Mouse (Mus musculus): ENCODE results near the gene Mthfsd.

The Mthfsd gene

DNA sequence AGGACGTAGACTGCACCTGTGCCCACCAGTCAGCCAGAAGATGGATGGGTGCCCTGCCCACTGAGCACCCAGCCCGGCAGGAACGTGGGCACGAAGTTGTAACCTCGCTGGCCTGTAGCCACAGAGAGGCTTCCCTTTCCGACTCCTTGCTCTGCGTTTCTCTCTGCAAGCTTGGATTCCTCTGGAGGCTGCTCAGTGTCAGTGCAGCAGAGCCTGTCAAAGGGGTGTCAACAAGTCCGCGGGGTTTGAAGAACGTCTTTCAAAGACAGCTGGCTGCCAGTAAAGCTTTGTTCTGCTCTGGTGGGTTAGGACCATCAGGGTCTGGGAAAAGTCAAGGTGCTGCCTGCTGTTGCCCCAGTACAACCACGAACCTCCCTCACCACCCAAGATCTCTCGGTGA, 36.7 kb downstream of the Mthfsd start:
- DNase-seq = no peak

DNA sequence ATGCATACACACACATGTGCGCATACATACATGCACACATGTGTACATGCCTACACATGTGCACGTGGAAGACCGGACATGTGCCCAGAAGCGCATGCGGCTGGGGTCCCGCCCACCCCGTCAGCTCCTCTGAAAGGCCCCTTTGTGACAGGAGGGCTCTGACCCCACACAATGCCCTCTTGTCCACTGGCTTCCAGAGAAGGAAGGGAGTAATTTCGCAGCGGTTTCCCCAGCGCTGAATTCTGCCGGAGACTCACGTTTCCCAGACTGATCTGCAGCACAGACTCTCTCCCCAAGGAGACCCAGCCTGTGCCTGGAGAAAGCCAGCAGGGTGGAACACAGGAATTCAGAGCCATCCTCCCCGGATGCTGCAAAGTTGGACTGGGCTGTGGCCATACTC, 44.5 kb downstream of the Mthfsd start:
- DNase-seq = no peak

DNA sequence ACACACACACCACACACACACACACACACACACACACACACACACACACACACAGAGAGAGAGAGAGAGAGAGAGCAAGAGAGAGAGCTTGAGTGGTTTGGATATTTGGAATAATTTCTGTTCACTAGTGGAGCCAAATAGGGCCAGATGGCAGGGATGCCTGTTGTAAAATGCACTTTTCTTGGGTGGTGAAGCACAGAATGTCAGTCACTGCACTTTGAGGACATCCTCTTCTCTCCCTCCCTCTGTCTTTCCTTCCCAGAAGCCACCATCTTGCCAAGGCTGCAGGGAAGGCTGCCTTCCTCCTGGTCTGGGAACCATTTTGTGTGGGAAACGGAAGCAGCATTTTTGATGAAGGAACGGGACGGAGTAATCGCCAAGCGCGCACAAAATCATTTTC, 45.7 kb downstream of the Mthfsd start:
- no peak for DNase-seq

DNA sequence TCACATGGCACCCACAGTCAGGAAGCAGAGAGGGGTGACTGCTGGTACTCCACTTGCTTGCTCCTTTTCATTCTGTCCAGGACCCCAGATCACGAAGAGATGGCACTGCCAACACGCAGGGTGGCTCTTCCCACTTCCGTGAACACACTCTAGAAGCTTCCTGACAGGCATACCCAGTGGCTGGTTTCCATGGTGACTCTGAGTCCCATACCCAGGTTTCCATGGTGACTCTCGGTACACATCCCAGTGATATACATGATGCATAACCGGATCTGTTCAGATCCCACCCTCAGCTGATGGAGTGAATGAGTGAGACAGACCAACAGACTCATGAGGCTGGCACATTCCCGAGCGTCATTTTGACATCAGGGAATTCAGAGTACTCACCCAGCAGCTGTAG, 49.1 kb downstream of the Mthfsd start:
- DNase-seq = no peak

DNA sequence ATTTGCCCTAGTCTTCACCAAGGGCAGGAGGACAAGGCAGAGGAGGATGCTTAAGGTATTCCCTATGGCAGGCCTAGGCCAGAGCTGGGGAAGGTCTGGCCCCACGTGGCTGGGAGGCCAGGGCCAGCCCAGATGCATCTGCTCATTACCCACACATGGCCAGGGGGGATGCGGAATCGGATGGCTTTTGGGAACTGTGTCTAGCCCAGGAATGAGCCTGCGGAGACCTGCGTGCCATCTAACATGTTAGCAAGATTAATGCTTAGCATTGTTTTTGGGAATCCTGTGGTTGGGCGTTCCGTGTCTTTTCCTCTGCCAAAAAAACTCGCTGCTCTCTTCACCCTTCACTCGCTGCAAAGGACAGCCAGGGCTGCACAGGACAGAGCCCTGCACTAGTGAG, 50.1 kb downstream of the Mthfsd start:
- no peak for DNase-seq

DNA sequence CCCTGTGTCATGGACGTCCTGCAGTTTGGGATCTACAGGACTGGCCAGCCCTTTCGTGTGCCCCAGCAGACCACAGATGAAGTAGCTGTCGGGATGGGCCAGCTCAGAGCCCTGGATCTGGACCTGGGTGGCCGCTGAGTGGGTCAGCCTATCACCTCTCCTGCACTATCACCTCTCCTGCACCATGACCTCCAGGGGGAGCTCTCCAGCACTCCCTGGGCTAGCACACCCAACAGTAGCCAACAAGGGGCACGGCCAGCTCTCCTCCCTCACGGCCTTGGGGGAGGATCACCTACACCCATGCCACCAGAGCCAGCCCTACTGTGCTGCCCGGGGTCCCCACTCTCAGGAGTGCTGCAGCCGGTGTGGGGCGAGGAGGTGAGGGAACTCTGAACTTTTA, 60.8 kb downstream of the Mthfsd start:
- DNase-seq = peak; percentile 37

DNA sequence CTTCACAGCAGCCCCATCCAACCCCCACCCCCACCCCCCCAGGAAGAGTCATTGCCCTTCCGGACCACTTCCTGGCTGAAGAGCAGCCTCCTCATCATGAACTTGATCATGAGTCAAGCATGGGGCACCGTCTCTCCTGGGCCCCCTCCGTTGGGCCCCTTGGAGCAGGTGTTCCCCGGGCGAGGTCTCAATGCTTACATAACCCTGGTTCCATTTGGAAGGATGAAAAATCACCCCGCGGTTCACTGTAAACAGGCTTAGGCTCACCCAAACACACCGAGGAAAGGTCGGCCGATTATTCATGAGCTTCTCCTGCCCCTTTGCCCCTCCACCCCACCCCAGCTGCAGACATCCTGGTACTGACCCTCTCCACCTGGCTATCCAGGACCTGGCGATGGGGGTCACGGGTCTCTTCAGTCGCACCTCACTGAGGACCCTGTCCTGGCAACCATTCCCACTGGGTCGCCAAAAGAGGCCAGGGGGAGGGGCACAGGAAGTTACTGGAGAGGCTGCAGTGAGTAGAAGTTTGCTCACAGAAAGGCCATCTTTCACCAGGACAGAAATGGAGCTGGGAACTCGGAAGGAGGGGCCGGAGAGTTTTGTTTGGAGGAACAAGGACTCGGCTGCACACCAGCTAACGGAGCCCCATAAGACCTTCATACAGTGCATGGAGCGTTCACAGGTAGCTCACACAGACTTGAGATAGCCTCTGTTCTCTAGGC, 64.3 kb downstream of the Mthfsd start:
- DNase-seq = no peak

All from thymus, postnatal 25 days (tissue).